In the genomic region with DNA sequence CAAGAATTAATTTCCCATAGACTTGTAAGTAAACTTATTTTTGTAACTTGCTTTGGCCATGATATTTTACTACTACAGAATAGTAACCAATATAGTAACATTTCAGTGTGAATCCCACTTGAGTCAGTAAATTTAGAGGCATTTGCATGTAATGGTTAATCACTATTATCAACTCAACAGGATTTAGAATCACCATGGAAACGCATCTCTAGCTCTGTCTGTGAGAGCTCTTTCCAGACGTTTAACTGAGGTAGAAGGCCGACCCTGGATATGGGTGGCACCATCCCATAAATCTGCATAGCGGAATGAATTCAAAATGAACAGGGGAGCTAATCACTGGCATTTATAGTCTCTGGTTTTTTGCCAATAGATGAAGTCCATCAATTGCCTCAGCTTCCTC, we compare ENCODE assay signal across 17 mouse cellular contexts.
"Had no signal": no experiment of that assay in that cellular context is flagged by ENCODE, and none has a peak within 500 bp of the region (broad histone marks: within the 10 kb centered on the region; RNA-seq: fewer than 3 reads in every experiment).

No protein-coding gene starts in this region.

- H3K27me3 ChIP-seq: lung, embryonic 15.5 days; megakaryocyte, embryonic 14.5 days; neural tube, embryonic 12.5 days; stomach, embryonic 15.5 days had no signal

- H3K4me1 ChIP-seq: lung, embryonic 15.5 days; megakaryocyte, embryonic 14.5 days; neural tube, embryonic 12.5 days; stomach, embryonic 15.5 days had no signal

- H3K9ac ChIP-seq: liver, postnatal 0 days; lung, embryonic 15.5 days; neural tube, embryonic 12.5 days; stomach, embryonic 15.5 days had no signal

- H3K27ac ChIP-seq: lung, embryonic 15.5 days; macrophage; neural tube, embryonic 12.5 days; stomach, embryonic 15.5 days; stomach, postnatal 0 days had no signal

- H3K4me3 ChIP-seq: lung, embryonic 15.5 days; megakaryocyte, embryonic 14.5 days; neural tube, embryonic 12.5 days; stomach, embryonic 15.5 days had no signal

- ATAC-seq: liver, postnatal 0 days; lung, postnatal 0 days; midbrain, embryonic 16.5 days had no signal

- H3K4me2 ChIP-seq: lung, embryonic 15.5 days; neural tube, embryonic 12.5 days; stomach, embryonic 15.5 days had no signal

- H3K9me3 ChIP-seq: lung, embryonic 15.5 days; megakaryocyte, embryonic 14.5 days; neural tube, embryonic 12.5 days; stomach, embryonic 15.5 days had no signal

- DNase-seq: liver, postnatal 0 days; lung, adult 2 months; lung, postnatal 14 days; lung, postnatal 36 days; midbrain, embryonic 14.5 days; right cerebral cortex, postnatal 14 days; thymus, adult 2 months; thymus, postnatal 25 days; thymus, postnatal 4 days had no signal

- H3K36me3 ChIP-seq: lung, embryonic 15.5 days; neural tube, embryonic 12.5 days; stomach, embryonic 15.5 days had no signal
